12 mouse cellular contexts compared by ENCODE assay signal in the genomic region with DNA sequence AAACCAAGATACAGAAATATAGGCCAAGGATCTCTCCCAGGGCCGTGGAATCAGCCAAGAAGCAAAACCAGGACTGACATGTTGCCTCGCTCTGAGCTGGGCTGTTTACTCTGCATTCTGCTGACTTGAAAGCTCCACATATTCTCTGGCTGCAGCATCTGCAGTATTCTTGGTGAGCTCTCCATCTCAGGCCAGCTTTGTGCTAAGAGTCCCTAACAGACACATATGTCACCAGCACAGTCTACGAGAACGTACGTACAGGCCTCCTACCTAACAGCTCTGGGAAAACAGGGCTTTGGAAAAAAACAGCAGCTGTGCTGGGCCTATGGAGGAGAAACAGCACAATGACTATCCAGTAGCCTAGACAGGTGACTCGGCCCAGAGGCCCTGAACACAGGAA.
DNase-seq lines count a peak whose midpoint lies in the region; ATAC-seq lines count a peak whose summit lies in the region.
"Had no signal": no experiment of that assay in that cellular context is flagged by ENCODE, and none has a peak within 500 bp of the region (broad histone marks: within the 10 kb centered on the region; RNA-seq: fewer than 3 reads in every experiment).

No protein-coding gene starts in this region.

- peak; percentile 72 for ATAC-seq in frontal cortex, adult (ENCODE audit: low TSS enrichment)
- ATAC-seq: inflammation-experienced regulatory T-cells, adult 6 months had no signal

- DNase-seq in frontal cortex, postnatal 25 days (ENCODE audit: low spot score in 2 of 2), result no peak
- DNase-seq in adipocyte (ENCODE audit: low spot score), result peak; percentile 53
- DNase-seq in cerebellum, adult 8-10 months, result peak; percentile 39
- peak; percentile 14 to 18 for DNase-seq in layer of hippocampus, postnatal 36 days
- DNase-seq in thymus, postnatal 0 days (ENCODE audit: low spot score), result no peak
- DNase-seq in heart, postnatal 25 days (ENCODE audit: low spot score), result no peak
- no peak for DNase-seq in embryo, embryonic 10.5 days (ENCODE audit: low spot score)
- DNase-seq: kidney, postnatal 36 days; lung, embryonic 14.5 days; thymus, postnatal 4 days had no signal

- intact Hi-C loops in heart, postnatal 25 days (cut with DNase I), result loop anchor here (5.0 kb wide), 2 partner anchors 111 to 446 kb away; no protein-coding TSS in a partner anchor

Comparison
In these comparisons a context has a peak if more than half of its experiments do, and no peak if none do; other contexts are left out.
1. DNase-seq: peak in adipocyte (single experiment), cerebellum, adult 8-10 months (single experiment) and layer of hippocampus, postnatal 36 days (2 of 2); none in frontal cortex, postnatal 25 days (0 of 2), thymus, postnatal 0 days (single experiment), heart, postnatal 25 days (single experiment) and embryo, embryonic 10.5 days (single experiment).